Mouse (Mus musculus) embryo, embryonic 11.5 days (tissue): ENCODE measurements around the gene Chst15.

Experiments
- DNase-seq: peaks from one replicate; pipeline ENCODE4 v3.0.0-alpha.2; 2012; ENCODE audit warnings: low read depth, low spot score

The Chst15 gene

GRCm38 (mm10) chr7:132226379-132227074 lies 90.5 kb downstream of the Chst15 start:
- DNase-seq = peak; percentile 76

GRCm38 (mm10) chr7:132223452-132224141 lies 93.4 kb downstream of the Chst15 start:
- no peak for DNase-seq

GRCm38 (mm10) chr7:132214031-132214430 lies 103.0 kb downstream of the Chst15 start:
- no peak for DNase-seq

GRCm38 (mm10) chr7:132213460-132213859 lies 103.6 kb downstream of the Chst15 start:
- peak; percentile 56 for DNase-seq

GRCm38 (mm10) chr7:132211920-132212701 lies 104.9 kb downstream of the Chst15 start:
- no peak for DNase-seq

GRCm38 (mm10) chr7:132210616-132211015 lies 106.4 kb downstream of the Chst15 start:
- no peak for DNase-seq

- DNase-seq = no peak
Measured at GRCm38 (mm10) chr7:132208946-132209651, 107.9 kb downstream of the Chst15 start.

GRCm38 (mm10) chr7:132204073-132204612 lies 112.9 kb downstream of the Chst15 start:
- DNase-seq = no peak

GRCm38 (mm10) chr7:132199686-132200085 lies 117.3 kb downstream of the Chst15 start:
- DNase-seq = no peak

GRCm38 (mm10) chr7:132198806-132199205 lies 118.2 kb downstream of the Chst15 start:
- DNase-seq = no peak

GRCm38 (mm10) chr7:132197817-132198475 lies 119.1 kb downstream of the Chst15 start:
- no peak for DNase-seq

- DNase-seq = no peak
Measured at GRCm38 (mm10) chr7:132196581-132196980, 120.4 kb downstream of the Chst15 start.

GRCm38 (mm10) chr7:132193606-132194005 lies 123.4 kb downstream of the Chst15 start:
- no peak for DNase-seq

GRCm38 (mm10) chr7:132187456-132187855 lies 129.6 kb downstream of the Chst15 start:
- DNase-seq = no peak
